Mouse (Mus musculus): Measurements from ENCODE around the gene Vgf. TPM values are rescaled to one million over a fixed set of nuclear protein-coding genes. Genes with fewer than 3 reads are reported as not detected.

The Vgf gene
- total RNA-seq, 2 experiments from 2014 or later: 433 to 446 TPM

DNA sequence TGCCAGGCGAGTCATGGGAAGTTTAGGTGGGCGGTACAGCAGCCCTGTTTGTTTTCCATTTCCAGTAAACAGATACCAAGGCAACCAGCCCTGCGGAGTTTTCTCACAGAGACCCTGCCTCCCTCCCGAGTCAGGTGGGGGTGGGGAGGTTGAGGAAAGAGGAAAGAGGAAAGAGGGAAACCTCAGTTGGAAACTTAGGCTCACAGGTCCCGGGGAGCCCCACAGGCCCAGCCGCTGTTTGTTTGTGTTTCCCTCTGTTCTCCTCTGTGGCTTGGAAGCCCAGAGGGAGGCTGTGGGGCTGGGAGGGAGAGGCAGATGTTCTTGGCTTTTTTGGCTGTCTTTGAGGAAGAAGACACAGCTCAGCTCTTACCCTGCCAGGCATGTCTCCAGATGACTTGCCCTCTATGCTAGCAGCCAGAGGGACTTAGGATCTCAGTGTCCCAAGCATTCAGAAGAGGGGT is 48.0 kb downstream of the Vgf start:
- TF ChIP-seq CTCF (IDR thresholded peaks at IDR 0.05): no peak
- DNase-seq (ENCODE audit: extremely low spot score in 1 of 2, low spot score in 2 of 2): no peak
- no peak overlapping the region for H3K27ac ChIP-seq
- intact Hi-C loops (cut with DNase I): no loop called here
- no peak overlapping the region for H3K4me3 ChIP-seq

DNA sequence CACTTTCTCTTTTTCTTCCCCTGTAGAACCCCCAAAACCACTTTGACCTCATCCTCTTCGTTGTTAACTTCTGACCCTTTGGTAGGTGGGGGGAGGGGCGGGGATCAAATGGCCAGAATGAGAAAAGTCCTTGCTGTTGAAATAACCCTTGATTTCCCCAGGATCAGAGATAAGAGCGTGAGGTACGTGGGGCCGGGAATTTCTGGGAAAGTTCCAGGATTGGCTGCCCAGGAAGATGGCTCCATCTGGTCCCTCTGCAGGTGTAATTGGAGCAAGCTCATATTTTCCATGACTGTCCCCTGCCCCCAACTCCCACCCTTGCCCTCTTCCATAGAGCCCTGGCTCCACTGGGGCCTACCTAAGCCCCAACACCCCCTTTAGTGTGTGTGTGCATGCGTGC is 49.5 kb downstream of the Vgf start:
- intact Hi-C loops (cut with DNase I): loop anchor here (1.0 kb wide), 1 partner anchor 27 kb away; no protein-coding TSS in a partner anchor
- TF ChIP-seq CTCF (IDR thresholded peaks at IDR 0.05): no peak

DNA sequence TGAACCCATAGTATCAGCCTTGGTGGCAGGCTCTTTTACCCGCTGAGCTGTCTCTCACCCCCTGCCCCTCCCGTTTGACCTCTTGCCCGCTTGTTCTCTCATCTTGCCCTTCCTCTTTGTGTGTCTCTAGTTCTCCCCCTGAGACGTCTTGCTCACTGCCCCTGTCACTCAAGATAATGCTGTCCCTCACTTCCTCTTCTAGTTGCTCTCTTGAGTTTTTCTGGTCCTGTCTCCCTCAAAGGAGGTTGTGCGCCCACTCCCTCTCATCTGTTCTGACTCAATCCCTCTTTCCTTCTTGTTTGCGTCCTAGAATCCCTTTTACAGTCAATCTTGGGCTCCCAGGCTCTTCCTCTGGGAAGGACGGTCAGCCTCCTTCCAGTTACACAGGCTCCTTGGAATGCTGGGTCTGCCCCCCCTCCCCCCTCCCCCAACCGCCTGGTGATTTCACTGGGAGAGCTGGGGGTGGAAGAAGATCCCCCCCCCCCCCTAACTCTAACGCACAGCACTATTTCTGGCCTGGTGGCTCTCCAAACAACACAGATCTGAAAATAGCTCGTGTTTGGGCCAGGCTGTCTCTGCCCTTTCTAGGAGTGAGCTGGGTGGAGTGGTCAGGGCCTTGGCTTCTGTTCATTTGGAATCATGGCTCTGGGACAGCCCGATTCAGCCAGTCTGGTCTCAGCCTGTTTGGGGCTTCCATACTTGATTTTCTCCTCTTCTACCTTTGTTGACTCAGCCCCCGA is 50.2 kb downstream of the Vgf start:
- DNase-seq (ENCODE audit: extremely low spot score in 1 of 2, low spot score in 2 of 2): no peak
- intact Hi-C loops (cut with DNase I): loop anchor here (1.0 kb wide), 1 partner anchor 26 kb away; no protein-coding TSS in a partner anchor
- H3K4me3 ChIP-seq: no peak overlapping the region
- TF ChIP-seq CTCF (IDR thresholded peaks at IDR 0.05): no peak
- no peak overlapping the region for H3K27ac ChIP-seq

More for the DNA sequence above, 49.5 kb downstream of the Vgf start:
- no peak for DNase-seq (ENCODE audit: extremely low spot score in 1 of 2, low spot score in 2 of 2)
- H3K27ac ChIP-seq: no peak overlapping the region
- H3K4me3 ChIP-seq: no peak overlapping the region

DNA sequence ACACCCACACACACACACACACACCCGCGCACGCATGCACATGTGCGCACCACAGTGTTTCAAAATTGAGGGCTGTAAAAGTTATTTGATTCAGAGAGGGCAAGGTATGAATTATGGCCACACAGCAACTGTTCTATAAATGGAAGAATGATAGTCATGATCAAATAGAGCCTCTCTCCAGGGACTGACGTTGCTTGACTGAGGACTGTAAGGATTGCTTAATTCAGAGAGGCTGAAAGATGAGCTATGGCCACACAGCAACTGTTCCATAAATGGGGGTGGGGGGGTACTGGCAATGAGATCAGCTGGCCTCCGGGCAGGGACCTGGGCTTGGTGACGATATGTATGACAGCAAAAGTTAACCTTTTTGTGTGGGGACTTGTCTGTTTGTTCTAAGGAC is 51.0 kb downstream of the Vgf start:
- Histone ChIP-seq H3K4me3 (no peak overlapping the region), H3K27ac (no peak overlapping the region)
- no peak for TF ChIP-seq CTCF (IDR thresholded peaks at IDR 0.05)
- DNase-seq (ENCODE audit: extremely low spot score in 1 of 2, low spot score in 2 of 2): no peak
- intact Hi-C loops (cut with DNase I): no loop called here

DNA sequence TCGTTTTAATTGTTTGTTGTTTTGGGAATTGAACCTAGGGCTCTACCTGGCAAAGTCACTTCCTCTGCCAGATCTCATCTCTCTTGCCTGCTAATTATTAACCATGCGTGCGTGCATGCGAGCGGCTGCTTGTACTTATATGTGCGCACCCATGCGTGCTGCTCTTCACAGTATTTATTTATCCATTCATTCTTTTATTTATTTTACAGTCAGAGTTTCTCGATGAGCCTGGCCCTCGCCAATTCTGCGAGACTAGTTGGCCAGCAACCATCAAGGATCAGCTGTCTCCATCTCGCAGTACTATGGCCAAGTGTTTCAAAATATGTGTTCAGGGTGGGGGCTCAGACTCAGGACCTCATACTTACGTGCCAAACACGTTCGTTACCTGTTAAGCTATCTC is 51.8 kb downstream of the Vgf start:
- intact Hi-C loops (cut with DNase I): no loop called here

DNA sequence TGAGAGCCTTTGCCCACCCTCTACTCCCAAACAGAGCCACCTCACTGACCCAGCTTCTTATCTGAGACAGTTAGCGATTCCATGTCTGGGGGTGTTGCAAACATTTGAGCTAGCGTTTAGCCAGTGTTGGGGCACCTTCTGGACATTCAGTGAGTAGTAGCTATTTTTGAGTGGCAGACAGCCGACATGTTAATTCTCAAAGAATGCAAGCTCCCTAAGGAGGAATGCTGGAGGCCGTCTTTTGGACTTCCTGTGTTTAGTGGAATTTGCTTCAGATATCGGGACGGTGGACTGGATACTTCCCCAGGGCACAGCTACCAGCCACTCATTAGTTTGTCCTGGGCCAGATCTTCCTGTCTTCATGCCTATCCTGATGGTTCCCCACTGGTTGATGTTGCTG is 52.4 kb downstream of the Vgf start:
- Histone ChIP-seq H3K4me3 (no peak overlapping the region), H3K27ac (no peak overlapping the region)
- DNase-seq (ENCODE audit: extremely low spot score in 1 of 2, low spot score in 2 of 2): no peak
- intact Hi-C loops (cut with DNase I): no loop called here
- no peak for TF ChIP-seq CTCF (IDR thresholded peaks at IDR 0.05)

More for the DNA sequence above, 51.8 kb downstream of the Vgf start:
- Histone ChIP-seq H3K4me3 (no peak overlapping the region), H3K27ac (no peak overlapping the region)
- no peak for DNase-seq (ENCODE audit: extremely low spot score in 1 of 2, low spot score in 2 of 2)
- TF ChIP-seq CTCF (IDR thresholded peaks at IDR 0.05): no peak

DNA sequence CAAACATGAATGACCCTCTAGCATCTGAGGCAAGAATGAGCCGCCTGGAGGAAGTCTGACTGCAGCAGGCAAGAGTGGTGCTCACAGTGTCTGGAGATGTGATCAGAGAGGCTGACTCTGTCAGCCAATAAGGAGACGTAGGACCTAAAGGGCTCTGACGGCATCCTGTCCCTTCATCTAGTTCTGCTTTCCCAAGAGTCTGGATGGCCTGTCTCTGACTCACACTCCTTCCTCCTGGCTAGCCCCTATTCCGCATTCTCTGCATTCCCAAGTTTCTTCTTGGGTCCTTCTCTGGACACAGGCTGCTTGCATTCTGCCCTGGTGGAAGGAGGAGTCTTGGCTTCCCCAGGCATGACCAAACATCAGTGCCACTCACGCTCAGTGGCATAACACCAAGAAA is 53.7 kb downstream of the Vgf start:
- intact Hi-C loops (cut with DNase I): no loop called here
- no peak for DNase-seq (ENCODE audit: extremely low spot score in 1 of 2, low spot score in 2 of 2)
- Histone ChIP-seq H3K4me3 (no peak overlapping the region), H3K27ac (no peak overlapping the region)
- no peak for TF ChIP-seq CTCF (IDR thresholded peaks at IDR 0.05)

Small RNA genes lying within 50 kb of the gene (microRNA-seq; reads per million reads assigned to microRNA genes)
- 234 to 412 reads per million in 2 experiments for gene Mir702

Other genes with a start within 250 kb of the Vgf start
- 10 to 100 TPM in 1 of 2 experiments, 1 to 10 TPM in 1; 9.4 to 12.8 TPM for gene Col26a1, start 143.2 kb upstream of the Vgf start, total RNA-seq (2021)
- 10 to 100 TPM; 94.8 to 95.0 TPM for gene Ift22, start 118.2 kb upstream of the Vgf start, total RNA-seq (2021)
- gene Fis1, start 73.1 kb upstream of the Vgf start, total RNA-seq (2021): 100 to 1,000 TPM; 256 to 271 TPM
- gene Cldn15, start 59.8 kb upstream of the Vgf start, total RNA-seq (2021): under 1 TPM; 0.30 to 0.32 TPM
- gene Plod3, start 39.4 kb upstream of the Vgf start, total RNA-seq (2021): 10 to 100 TPM; 38.7 to 39.1 TPM
- gene Znhit1, start 38.4 kb upstream of the Vgf start, total RNA-seq (2021): 10 to 100 TPM; 82.0 to 91.0 TPM
- gene Ap1s1, start 19.7 kb downstream of the Vgf start, total RNA-seq (2021): 100 to 1,000 TPM; 349 to 354 TPM
- gene Serpine1, start 45.9 kb downstream of the Vgf start, total RNA-seq (2021): 1 to 10 TPM in 1 of 2 experiments, under 1 TPM in 1; 0.91 to 1.1 TPM
- gene Trim56, start 89.8 kb downstream of the Vgf start, total RNA-seq (2021): 1 to 10 TPM; 4.3 to 5.7 TPM
- not detected for gene Muc3, start 122.9 kb downstream of the Vgf start, total RNA-seq (2021)
- 1 to 10 TPM; 4.6 to 5.4 TPM for gene Muc3a, start 186.0 kb downstream of the Vgf start, total RNA-seq (2021)